Mouse (Mus musculus) lung, postnatal 4 days (tissue): ENCODE results near the gene Grin2b.

Source experiments
- DNase-seq, 2 experiments: peaks; one replicate each; pipeline ENCODE4 v3.0.0; 2021

Gene Grin2b

GRCm38 (mm10) chr6:135680105-135680710 lies 493.1 kb downstream of the Grin2b start:
- DNase-seq, result no peak

- DNase-seq, result no peak
These were observed 498.9 kb downstream of the Grin2b start for GRCm38 (mm10) chr6:135674380-135674779.

- DNase-seq, result no peak
These were observed 501.3 kb downstream of the Grin2b start for GRCm38 (mm10) chr6:135672003-135672402.
